Mouse (Mus musculus) right cerebral cortex, adult 2 months (tissue): ENCODE data around the gene Hibadh.
A peak's percentile ranks its signal among the peaks of the same experiment; 100 is the strongest.
"Not testable (repeated sequence)": the region's sequence is repeated elsewhere in the genome, so short reads cannot be mapped to it uniquely, and the experiment has no call there.

Source experiments
- DNase-seq, 2 experiments: peaks; one replicate each; pipeline ENCODE4 v3.0.0; 2021 to 2022; ENCODE audit warnings: low spot score in 2 of 2

The Hibadh gene

DNA sequence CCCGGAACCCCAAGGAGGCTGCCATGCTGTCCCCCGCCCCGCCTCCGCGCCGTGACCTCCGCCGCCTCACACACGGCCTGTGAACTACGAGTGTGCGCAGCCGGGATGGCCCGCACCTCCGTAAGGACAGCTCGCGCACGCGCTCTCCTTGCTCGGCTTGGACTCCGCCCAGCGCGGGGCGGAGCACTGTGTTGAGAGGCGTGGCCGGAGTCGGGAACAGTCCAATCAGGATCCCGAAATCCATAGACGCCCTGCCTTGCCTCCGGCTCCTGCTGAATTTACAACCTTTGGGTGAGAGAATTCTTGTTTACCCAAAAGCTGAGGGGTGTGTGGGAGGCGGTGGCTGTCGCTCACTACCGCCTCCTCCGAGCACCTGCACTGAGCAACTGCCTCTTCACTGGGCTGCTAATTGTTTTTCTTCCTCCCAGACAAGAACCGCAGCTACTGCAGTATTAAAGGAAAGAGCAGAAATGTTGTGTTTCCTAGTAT lies at the start of gene Hibadh:
Hibadh (minus strand) TSS at position 166 of the 489 bp plus-strand sequence.
- peak; percentile 94 to 95 for DNase-seq

GRCm38 (mm10) chr6:52686901-52687500 lies 46.8 kb upstream of the Hibadh start:
- no peak for DNase-seq

DNA sequence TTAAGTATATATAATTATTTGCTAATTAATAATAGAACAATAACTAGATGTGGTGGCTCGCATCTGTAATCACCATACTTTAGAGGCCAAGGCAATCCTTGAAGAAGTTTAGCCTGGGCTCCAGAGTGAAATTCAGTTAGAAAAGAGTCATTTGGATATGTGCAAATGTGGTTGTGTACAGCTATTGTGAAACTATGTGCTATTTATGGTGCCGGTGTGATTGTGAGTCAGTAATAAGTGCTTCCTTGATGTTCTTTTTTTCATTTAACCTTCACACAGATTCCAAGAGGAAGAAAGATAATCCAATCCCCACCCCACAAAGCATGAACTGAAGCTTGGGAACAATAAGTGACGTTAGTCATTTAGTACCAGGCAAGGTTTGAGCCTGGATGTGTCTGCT lies 42.4 kb upstream of the Hibadh start:
- DNase-seq: no peak

DNA sequence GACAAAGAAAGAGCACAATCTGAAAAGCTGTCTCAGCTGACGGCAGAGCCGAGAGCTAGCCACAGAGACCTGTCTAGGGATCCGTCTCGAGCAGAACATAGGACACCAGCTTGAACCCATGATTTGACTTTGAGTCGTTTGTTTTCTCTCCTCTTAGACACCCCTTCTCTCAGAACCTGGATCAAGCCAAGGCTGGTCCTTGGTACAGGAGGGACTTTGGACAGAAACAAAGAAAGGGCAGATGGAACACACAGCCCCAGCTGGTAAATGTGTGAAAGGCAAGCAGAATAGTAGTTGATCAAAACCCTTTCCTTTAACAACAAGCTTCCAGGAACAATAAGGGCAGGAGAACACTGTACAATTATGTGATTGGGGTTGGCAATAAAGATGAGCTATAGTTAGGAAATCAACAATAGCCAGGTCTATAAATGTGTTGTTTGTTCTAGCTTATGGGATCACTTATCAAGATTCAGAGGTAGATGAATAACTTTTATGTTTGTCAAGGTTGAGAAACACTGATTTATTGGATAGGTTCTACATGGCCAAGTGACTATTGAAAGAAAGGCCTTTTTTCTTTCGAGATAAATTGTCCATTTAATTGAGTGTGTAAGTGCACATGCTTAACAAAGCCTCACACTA lies 41.8 kb upstream of the Hibadh start:
- no peak for DNase-seq

DNA sequence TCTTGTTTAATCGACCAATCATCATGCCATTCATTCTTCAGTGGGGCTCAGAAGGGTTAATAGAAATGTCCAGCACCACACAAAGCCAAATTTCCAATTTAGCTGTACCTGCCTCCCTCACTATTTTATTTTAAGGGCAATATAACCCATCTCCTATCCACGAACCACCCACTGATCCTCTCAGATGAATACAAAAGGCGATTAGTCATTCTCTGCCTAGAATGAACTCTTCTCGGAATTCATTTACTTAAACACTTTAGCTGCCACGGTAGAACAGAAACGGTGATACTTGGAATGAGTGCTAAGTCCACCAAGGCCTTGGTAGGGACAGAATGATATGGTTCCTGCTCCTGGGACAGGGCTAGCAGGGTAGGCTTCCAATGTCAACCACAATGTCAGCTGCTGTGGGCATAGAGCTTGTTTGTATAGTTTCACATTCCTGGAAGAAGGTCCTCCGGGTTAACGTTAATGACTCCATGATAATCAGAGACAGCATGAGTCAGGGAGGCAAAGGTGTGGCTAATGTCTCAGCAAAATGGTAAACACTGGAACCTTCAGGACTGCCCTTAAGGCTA lies 40.4 kb upstream of the Hibadh start:
- no peak for DNase-seq

DNA sequence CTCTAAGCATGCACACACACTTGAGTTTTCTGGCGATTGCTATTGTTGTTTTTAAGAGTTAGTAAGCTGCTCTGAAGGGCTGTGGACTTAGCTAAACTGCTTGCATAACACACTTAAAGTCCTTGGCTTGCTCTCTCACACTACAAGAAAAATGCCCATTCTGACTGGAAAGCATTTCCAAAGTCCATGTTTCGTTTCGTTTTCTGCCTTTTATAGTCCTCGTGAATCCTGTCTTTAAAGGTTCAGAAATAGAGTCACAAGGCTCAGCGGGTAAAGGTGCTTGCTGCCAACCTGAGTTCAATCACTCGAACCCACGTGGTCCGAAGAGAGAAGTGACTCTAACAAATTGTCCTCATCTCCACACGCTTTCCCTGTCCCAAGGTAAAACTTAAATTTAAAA lies 39.4 kb upstream of the Hibadh start:
- no peak for DNase-seq

GRCm38 (mm10) chr6:52677534-52677933 lies 37.3 kb upstream of the Hibadh start:
- not testable (repeated sequence) for DNase-seq

DNA sequence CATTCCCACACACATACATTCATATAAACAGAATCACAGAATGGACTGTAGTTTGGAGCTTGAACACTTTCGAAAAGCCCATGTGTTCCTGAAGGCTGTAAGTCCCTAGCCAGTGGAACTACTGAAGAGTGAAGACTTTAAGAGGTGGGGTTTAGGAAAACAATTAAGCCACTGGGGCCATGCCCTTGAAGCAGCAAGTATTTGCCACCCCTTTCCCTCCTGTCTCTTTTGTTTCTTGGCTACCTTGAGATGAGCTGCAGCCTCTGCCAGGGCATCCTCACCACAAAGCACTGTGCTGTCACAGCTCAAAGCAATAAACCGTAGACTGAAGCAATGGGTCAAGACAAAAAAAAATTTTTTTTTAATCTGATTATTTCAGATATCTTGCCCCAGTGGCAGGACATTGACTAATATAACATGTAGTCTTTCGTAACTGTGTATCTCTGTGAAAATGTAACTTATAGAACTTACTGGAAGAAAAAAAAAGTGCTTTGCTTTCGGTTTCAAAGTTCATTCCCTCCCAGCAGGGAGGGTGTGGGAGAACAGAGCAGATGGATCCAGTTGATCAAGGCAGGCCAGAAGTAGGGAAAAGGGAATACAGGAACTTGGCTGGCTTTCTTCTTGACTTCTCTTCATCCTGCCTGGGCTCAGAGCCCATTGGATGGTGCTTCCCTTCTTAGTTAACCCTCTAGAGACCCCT lies 35.2 kb upstream of the Hibadh start:
- DNase-seq: no peak

- DNase-seq: no peak
These were observed 34.4 kb upstream of the Hibadh start for GRCm38 (mm10) chr6:52674541-52674940.

DNA sequence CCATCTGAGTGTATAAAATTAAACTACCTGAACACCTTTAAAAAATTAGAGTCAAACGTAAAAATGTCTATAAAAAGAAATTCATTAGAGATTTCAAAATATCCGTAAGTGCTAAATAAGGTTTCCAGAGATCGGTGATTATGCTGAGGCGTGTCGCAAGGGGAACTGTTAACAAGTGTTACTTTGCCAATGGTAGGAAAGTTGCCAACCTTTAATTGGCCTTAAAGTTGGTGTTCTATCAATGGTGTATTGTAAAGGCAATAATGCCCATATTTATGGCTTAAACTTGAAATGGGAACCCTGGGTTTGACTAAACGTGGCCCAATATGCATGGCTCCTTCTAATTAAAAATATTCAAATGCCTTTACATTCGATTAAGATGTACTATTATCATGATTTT lies 33.5 kb upstream of the Hibadh start:
- no peak for DNase-seq

DNA sequence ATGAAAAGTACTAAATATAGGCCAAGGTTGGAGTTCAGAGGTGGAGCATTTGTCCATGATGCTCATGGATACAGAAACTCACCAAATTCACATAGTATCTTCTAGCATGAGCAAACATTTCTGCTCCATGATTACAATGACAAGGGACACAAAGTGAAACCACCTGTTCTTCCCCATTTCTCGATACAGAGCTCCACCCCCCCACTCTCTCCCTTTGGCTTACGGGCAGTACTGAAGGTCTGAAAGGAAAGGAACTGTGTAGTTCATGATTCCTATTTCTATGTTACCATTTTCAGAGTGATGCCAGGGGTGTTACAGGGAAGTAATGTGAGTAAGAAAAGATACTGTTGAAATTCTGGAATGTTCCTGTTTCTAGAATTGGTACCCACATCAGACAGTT lies 32.4 kb upstream of the Hibadh start:
- no peak for DNase-seq

GRCm38 (mm10) chr6:52671791-52672190 lies 31.6 kb upstream of the Hibadh start:
- no peak for DNase-seq

GRCm38 (mm10) chr6:52669878-52670277 lies 29.7 kb upstream of the Hibadh start:
- DNase-seq: not testable (repeated sequence)

DNA sequence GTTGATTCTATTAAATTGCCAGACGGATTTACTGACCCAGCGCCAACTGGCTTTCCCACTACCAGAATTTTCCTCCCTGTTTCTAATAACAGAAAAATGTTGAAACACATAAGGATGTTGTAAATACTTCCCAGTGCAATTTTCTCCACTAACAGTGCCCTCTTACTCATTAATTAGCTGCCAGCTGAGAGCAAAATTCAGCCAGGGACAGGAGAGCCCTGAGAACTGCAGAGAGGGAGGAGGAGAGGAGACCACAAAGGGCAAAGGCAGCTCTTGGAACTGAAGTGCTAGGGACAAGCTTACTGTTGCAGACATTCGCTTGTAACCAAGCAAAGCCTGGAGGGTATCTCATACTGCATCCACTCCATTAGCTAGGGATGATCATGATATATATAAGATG lies 27.5 kb upstream of the Hibadh start:
- no peak for DNase-seq

DNA sequence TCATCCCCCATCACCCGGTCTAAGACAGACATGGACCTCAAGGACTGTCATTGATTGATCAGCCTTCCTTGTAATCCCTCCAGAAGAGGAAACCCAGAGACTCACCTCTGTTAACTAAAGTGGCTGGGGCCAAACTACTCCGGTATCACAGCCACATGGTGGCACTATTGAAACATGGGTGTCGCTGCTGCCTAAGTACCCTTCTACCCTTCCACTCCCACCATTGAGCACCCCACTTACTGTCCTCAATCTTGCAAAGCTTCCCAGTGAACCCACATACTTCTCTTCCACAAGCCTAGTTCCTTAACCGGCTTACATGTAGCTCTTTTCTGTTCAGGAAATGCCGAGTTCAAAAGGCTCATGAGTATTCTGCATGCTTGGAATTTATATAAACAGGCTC lies 22.8 kb upstream of the Hibadh start:
- no peak for DNase-seq

GRCm38 (mm10) chr6:52655266-52655665 lies 15.1 kb upstream of the Hibadh start:
- no peak for DNase-seq

GRCm38 (mm10) chr6:52648806-52649205 lies 8.6 kb upstream of the Hibadh start:
- DNase-seq: no peak

DNA sequence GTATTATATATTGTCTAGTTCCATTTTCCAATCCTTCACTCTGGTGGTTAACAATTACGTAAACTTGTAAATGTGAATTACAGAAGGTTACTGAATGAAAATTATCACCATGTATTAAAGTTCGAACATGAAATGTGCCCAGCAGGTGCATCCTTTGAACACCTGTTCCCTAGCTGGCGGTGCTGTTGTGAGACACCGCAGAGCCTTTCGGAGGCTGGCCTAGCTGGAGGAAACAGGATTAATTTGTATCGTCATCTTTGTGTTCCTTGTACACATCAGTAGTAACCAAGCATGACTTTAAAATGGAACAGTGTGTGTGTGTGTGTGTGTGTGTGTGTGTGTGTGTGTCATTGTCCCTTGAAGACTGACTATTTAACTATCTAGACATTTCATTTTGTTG lies 7.8 kb upstream of the Hibadh start:
- no peak for DNase-seq

DNA sequence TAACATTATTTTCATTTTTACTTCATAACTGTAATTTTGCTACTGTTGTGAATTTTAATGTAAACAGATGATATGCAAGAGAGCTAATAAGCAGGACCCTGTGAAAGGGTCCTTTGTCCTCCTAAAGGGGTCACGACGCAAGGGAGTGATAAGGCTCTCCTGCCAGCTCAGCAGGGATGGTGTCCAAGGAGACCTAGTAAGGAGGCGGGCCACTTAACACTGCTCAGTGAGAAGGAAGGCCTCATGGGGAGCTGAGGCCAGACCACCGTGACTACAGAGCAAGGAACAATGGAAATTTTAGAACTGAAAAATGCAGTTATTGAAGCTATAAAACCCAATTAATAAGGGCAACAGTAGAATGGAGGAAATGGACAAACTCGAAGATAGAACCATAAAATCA lies 5.7 kb upstream of the Hibadh start:
- no peak for DNase-seq

GRCm38 (mm10) chr6:52642152-52642551 lies 2.0 kb upstream of the Hibadh start:
- no peak for DNase-seq

DNA sequence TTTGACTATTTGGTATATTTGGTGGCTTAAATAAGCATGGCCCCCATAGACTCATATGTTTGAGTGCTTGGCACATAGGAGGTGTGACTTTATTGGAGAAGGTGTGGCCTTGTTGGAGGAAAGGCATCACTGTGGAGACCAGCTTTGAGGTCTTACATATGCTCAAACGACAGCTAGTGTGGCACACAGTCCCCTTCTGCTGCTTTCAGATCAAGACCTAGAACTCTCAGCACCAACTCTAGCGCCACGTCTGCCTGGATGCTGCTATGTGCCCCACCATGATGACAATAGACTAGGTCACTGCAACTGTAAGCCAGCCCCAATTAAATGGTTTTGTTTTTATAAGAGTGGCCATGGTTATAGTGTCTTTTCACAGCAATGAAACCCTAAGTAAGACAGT lies 887 bp upstream of the Hibadh start:
- no peak for DNase-seq

GRCm38 (mm10) chr6:52639546-52640223 lies 504 bp downstream of the Hibadh start:
- peak in 1 of 2 experiments; percentile 9 for DNase-seq
